Mouse (Mus musculus): Measurements from ENCODE around the gene Sh2d3c.

The Sh2d3c gene

GRCm38 (mm10) chr2:32756674-32757055 is 35.8 kb downstream of the Sh2d3c start:
- DNase-seq (ENCODE audit: low read depth, low spot score) = no peak

- peak; percentile 94 for DNase-seq (ENCODE audit: low read depth, low spot score)
These were observed 36.4 kb downstream of the Sh2d3c start, which contains the start of gene Tor2a for GRCm38 (mm10) chr2:32757056-32757845. Gene Tor2a (plus strand): TSS chr2:32757234.

GRCm38 (mm10) chr2:32758503-32758902 is 37.6 kb downstream of the Sh2d3c start:
- DNase-seq (ENCODE audit: low read depth, low spot score) = no peak

- no peak for DNase-seq (ENCODE audit: low read depth, low spot score)
These were observed 38.1 kb downstream of the Sh2d3c start for GRCm38 (mm10) chr2:32759001-32759400.

- no peak for DNase-seq (ENCODE audit: low read depth, low spot score)
These were observed 40.5 kb downstream of the Sh2d3c start for GRCm38 (mm10) chr2:32761361-32761760.

GRCm38 (mm10) chr2:32761859-32762258 is 41.0 kb downstream of the Sh2d3c start:
- no peak for DNase-seq (ENCODE audit: low read depth, low spot score)

GRCm38 (mm10) chr2:32763353-32763752 is 42.5 kb downstream of the Sh2d3c start:
- no peak for DNase-seq (ENCODE audit: low read depth, low spot score)

- no peak for DNase-seq (ENCODE audit: low read depth, low spot score)
These were observed 46.4 kb downstream of the Sh2d3c start for GRCm38 (mm10) chr2:32767241-32767640.

- no peak for DNase-seq (ENCODE audit: low read depth, low spot score)
These were observed 47.9 kb downstream of the Sh2d3c start for GRCm38 (mm10) chr2:32768661-32769285.

- DNase-seq (ENCODE audit: low read depth, low spot score) = no peak
These were observed 48.7 kb downstream of the Sh2d3c start for GRCm38 (mm10) chr2:32769327-32770085.

- DNase-seq (ENCODE audit: low read depth, low spot score) = no peak
These were observed 51.0 kb downstream of the Sh2d3c start for GRCm38 (mm10) chr2:32771886-32772285.

GRCm38 (mm10) chr2:32772626-32773279 is 51.9 kb downstream of the Sh2d3c start:
- DNase-seq (ENCODE audit: low read depth, low spot score) = no peak

GRCm38 (mm10) chr2:32775359-32776074 is 54.7 kb downstream of the Sh2d3c start, which contains the start of the genes Ttc16 and Ptrh1:
Gene Ttc16 (minus strand): TSS chr2:32775633.
Gene Ptrh1 (plus strand): TSS chr2:32775786.
- DNase-seq (ENCODE audit: low read depth, low spot score) = peak; percentile 96

- DNase-seq (ENCODE audit: low read depth, low spot score) = no peak
These were observed 55.3 kb downstream of the Sh2d3c start for GRCm38 (mm10) chr2:32776192-32776591.

- no peak for DNase-seq (ENCODE audit: low read depth, low spot score)
These were observed 57.2 kb downstream of the Sh2d3c start for GRCm38 (mm10) chr2:32778081-32778480.

GRCm38 (mm10) chr2:32779131-32779530 is 58.3 kb downstream of the Sh2d3c start:
- peak; percentile 52 for DNase-seq (ENCODE audit: low read depth, low spot score)

- no peak for DNase-seq (ENCODE audit: low read depth, low spot score)
These were observed 58.9 kb downstream of the Sh2d3c start for GRCm38 (mm10) chr2:32779714-32780113.

- no peak for DNase-seq (ENCODE audit: low read depth, low spot score)
These were observed 60.9 kb downstream of the Sh2d3c start for GRCm38 (mm10) chr2:32781710-32782109.

GRCm38 (mm10) chr2:32784048-32784681 is 63.3 kb downstream of the Sh2d3c start, which contains the start of gene Cfap157:
Gene Cfap157 (minus strand): TSS chr2:32784428.
- DNase-seq (ENCODE audit: low read depth, low spot score) = no peak

- no peak for DNase-seq (ENCODE audit: low read depth, low spot score)
These were observed 66.3 kb downstream of the Sh2d3c start for GRCm38 (mm10) chr2:32787176-32787575.
